Mouse (Mus musculus): Measurements from ENCODE around the gene Faxc. TPM values are rescaled to one million over a fixed set of nuclear protein-coding genes. Genes with fewer than 3 reads are reported as not detected.

The Faxc gene
- total RNA-seq, 2 experiments from 2014 or later, result 98.9 to 104 TPM

DNA sequence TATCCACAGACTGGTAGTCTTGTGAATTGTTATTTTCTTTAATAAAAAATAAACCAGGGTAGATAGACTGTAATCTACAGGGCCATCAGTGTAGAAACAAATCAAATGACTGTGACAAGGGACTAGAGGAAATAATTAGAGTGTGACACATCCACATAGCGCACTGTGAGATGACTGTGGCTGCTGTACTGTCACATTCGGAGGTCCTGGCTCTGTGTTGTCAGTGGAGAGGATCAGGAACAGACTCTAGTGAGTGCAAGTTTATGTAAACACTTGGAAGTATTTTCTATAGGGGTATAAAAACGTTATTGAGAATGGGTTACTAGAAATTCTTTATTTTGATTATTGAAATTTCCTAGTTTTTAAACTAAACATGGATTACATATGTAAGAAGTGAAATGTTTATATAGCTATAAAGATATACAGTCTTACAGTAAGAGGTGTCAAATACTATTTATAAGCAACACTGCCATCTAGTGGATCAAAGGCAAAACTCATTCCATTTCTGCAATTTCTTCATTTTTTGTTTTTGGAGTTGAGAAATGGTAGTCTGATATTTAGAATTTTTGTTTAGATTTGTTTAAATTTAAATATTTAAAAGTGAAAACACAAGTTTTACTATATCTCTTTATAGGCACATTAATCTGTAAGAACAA is 59.6 kb downstream of the Faxc start:
- DNase-seq (ENCODE audit: extremely low spot score in 1 of 2, low spot score in 2 of 2), result no peak
- intact Hi-C loops (cut with DNase I), result loop anchor here (10.0 kb wide), 1 partner anchor 116 kb away; the partner anchor contains the start of gene Coq3

- DNase-seq (ENCODE audit: extremely low spot score in 1 of 2, low spot score in 2 of 2), result peak; percentile 44 to 85
- intact Hi-C loops (cut with DNase I), result loop anchor here (2.0 kb wide), 1 partner anchor 469 kb away; no protein-coding TSS in a partner anchor
Measured at GRCm38 (mm10) chr4:22017656-22018379, 86.7 kb downstream of the Faxc start.

DNA sequence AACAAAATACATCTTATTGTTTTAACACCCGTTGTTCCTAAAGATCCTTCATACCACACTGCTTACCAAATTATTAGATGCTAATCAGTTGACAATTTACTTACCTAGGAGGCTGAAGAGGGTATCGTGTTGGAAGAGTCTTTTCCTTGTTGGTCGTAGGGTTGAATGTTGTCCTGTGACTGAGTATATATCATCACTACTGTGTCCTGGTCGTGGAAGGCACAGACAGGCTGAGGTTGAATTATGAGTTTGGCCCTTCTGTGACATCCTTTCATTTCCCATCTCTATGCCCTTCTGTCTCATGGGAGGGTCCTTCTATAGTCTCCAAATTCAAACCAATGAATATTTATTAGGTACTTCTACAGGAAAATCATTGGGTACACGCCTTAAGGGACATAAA is 87.3 kb downstream of the Faxc start:
- DNase-seq (ENCODE audit: extremely low spot score in 1 of 2, low spot score in 2 of 2), result no peak

GRCm38 (mm10) chr4:22029951-22030350 is 98.8 kb downstream of the Faxc start:
- intact Hi-C loops (cut with DNase I), result loop anchor here (10.0 kb wide), 1 partner anchor 95 kb away; no protein-coding TSS in a partner anchor
- DNase-seq (ENCODE audit: extremely low spot score in 1 of 2, low spot score in 2 of 2), result no peak

More for the DNA sequence above, 87.3 kb downstream of the Faxc start:
- intact Hi-C loops (cut with DNase I), result loop anchor here (2.0 kb wide), 1 partner anchor 468 kb away; no protein-coding TSS in a partner anchor

Other genes with a start within 250 kb of the Faxc start
- not detected for gene Prdm13, start 245.4 kb upstream of the Faxc start, total RNA-seq (2021)
- gene Ccnc, start 203.6 kb upstream of the Faxc start, total RNA-seq (2021), result 10 to 100 TPM; 40.9 to 43.3 TPM
- 10 to 100 TPM; 25.0 to 31.2 TPM for gene Usp45, start 164.2 kb upstream of the Faxc start, total RNA-seq (2021)
- gene Tstd3, start 164.1 kb upstream of the Faxc start, total RNA-seq (2021), result 10 to 100 TPM; 16.7 to 17.9 TPM
- 100 to 1,000 TPM; 142 to 157 TPM for gene Pnisr, start 83.7 kb upstream of the Faxc start, total RNA-seq (2021)
- gene Coq3, start 51.7 kb upstream of the Faxc start, total RNA-seq (2021), result 10 to 100 TPM; 13.6 to 13.9 TPM

All from left cerebral cortex, postnatal 10 days (tissue).